Mouse (Mus musculus): ENCODE measurements around the gene Slc2a5. TPM values are rescaled to one million over a fixed set of nuclear protein-coding genes. Genes with fewer than 3 reads are reported as not detected.

The Slc2a5 gene
- polyA plus RNA-seq, 1 experiment from 2014 or later, result 2.2 TPM

DNA sequence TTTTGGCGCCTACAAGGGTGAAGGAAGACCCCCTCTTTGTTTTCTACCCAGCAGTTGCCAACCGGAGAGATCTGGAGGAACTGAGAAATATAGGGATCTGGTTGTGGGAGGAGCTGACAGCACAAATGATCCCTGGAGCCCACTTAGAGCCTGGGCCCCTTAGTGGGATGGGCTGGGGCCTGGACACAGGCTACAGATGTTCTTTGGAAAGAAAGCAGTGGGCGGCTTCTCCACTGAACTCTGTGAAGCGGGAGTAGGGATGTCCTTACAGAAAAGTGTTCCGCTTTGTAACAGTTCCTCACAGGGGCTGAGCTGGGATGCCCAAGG, 24.7 kb upstream of the Slc2a5 start:
- no peaks in the 10 kb centered on the region for H3K36me3 ChIP-seq (ENCODE audit: control insufficient read depth, insufficient read depth, low read length)
- 27% methylated on average over 5 of the region's 5 CpGs for WGBS
- no peaks in the 10 kb centered on the region for H3K9me3 ChIP-seq (ENCODE audit: control insufficient read depth, low read length)
- no peak overlapping the region for H3K27ac ChIP-seq (ENCODE audit: low read depth, low read length)
- 0 out of 2 replicates have a peak, but pooled peaks cover 3% of the 10 kb centered on the region for H3K27me3 ChIP-seq (ENCODE audit: control insufficient read depth, insufficient read depth, low read length)
- no peak for ATAC-seq (ENCODE audit: low FRiP score, low TSS enrichment)
- no peak overlapping the region for H3K9ac ChIP-seq (ENCODE audit: low read depth, low read length)
- H3K4me2 ChIP-seq (replicated peaks; ENCODE audit: low read depth, low read length), result no peak overlapping the region
- peaks cover 15% of the 10 kb centered on the region; the same call in 1 of the 2 replicates for H3K4me1 ChIP-seq (ENCODE audit: control insufficient read depth, insufficient read depth, low read length)
- H3K4me3 ChIP-seq (ENCODE audit: low read length), result no peak overlapping the region

DNA sequence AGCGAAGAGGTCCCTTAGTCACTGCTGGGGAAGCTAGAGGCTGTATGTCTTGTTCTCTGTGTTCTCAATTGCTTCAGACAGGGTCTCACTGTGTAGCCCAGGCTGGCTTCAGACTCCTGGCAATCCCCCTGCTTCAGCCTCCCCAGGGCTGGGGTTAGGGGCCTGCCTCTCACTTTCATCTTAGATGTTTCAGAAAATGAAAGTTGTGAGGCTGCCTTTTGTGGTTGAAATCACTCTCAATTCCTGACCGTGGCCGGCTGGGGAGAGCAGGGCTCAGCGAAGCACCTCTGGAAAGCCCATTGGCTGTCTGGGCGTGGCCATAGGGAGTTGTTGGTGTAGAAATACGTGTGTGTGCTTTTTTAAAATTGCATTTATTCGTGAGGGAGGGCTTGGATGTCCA, 22.8 kb upstream of the Slc2a5 start:
- Histone ChIP-seq H3K9me3 (ENCODE audit: control insufficient read depth, low read length) (no peaks in the 10 kb centered on the region), H3K27me3 (ENCODE audit: control insufficient read depth, insufficient read depth, low read length) (0 out of 2 replicates have a peak, but pooled peaks cover 7% of the 10 kb centered on the region), H3K4me3 (ENCODE audit: low read length) (no peak overlapping the region), H3K9ac (ENCODE audit: low read depth, low read length) (no peak overlapping the region), H3K4me1 (ENCODE audit: control insufficient read depth, insufficient read depth, low read length) (peaks cover 15% of the 10 kb centered on the region; the same call in 1 of the 2 replicates), H3K36me3 (ENCODE audit: control insufficient read depth, insufficient read depth, low read length) (no peaks in the 10 kb centered on the region), H3K27ac (ENCODE audit: low read depth, low read length) (no peak overlapping the region), H3K4me2 (replicated peaks; ENCODE audit: low read depth, low read length) (no peak overlapping the region)
- whole genome bisulfite sequencing, result 79% methylated on average over 7 of the region's 7 CpGs
- ATAC-seq (ENCODE audit: low FRiP score, low TSS enrichment), result no peak

DNA sequence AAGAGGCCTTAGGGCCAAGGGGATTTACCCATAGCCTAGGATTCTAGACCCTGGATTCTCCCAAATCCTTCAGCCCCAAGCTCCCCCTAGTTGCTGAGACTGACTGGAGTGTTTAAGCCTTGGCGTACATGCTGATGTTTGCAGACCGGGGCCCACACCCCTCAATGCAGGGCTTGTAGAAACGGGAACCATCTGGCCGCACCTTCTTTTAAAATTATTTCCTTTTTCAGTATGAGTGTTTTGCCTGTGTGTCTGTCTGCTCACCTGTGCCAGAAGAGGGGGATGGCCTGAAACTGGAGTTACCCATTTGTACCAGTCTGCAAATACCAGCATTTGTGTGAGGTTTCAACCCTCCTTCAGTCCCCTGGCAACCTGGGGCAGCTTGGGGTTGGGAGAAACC, 21.2 kb upstream of the Slc2a5 start:
- Histone ChIP-seq H3K4me2 (replicated peaks; ENCODE audit: low read depth, low read length) (no peak overlapping the region), H3K27me3 (ENCODE audit: control insufficient read depth, insufficient read depth, low read length) (0 out of 2 replicates have a peak, but pooled peaks cover 7% of the 10 kb centered on the region), H3K4me1 (ENCODE audit: control insufficient read depth, insufficient read depth, low read length) (peaks cover 15% of the 10 kb centered on the region; the same call in 1 of the 2 replicates), H3K36me3 (ENCODE audit: control insufficient read depth, insufficient read depth, low read length) (no peaks in the 10 kb centered on the region), H3K27ac (ENCODE audit: low read depth, low read length) (no peak overlapping the region), H3K9ac (ENCODE audit: low read depth, low read length) (no peak overlapping the region), H3K9me3 (ENCODE audit: control insufficient read depth, low read length) (no peaks in the 10 kb centered on the region), H3K4me3 (ENCODE audit: low read length) (no peak overlapping the region)
- ATAC-seq (ENCODE audit: low FRiP score, low TSS enrichment), result no peak
- WGBS, result 89% methylated on average over 4 of the region's 4 CpGs

DNA sequence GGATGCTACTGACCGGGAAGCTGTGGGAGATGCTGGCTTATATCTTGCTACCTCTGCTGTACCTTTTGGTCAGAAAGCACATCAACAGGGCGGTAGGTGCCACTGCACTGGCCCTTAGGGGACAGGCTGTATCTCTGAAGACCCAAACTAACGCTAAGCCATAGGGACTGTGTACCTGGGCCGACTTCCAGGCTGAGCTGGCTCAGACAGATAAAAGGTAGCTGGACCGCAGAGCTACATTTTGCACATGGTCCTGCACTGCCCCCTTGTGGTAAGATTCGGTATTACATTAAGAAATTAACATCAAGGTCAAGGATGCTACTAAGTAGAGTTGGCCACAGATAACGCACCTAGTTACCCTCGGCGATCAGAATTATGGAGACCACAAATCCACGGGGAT, 20.2 kb upstream of the Slc2a5 start:
- Histone ChIP-seq H3K9ac (ENCODE audit: low read depth, low read length) (no peak overlapping the region), H3K27me3 (ENCODE audit: control insufficient read depth, insufficient read depth, low read length) (0 out of 2 replicates have a peak, but pooled peaks cover 7% of the 10 kb centered on the region), H3K9me3 (ENCODE audit: control insufficient read depth, low read length) (no peaks in the 10 kb centered on the region), H3K4me2 (replicated peaks; ENCODE audit: low read depth, low read length) (no peak overlapping the region), H3K4me3 (ENCODE audit: low read length) (no peak overlapping the region), H3K4me1 (ENCODE audit: control insufficient read depth, insufficient read depth, low read length) (peaks cover 11% of the 10 kb centered on the region; the same call in 1 of the 2 replicates), H3K36me3 (ENCODE audit: control insufficient read depth, insufficient read depth, low read length) (no peaks in the 10 kb centered on the region), H3K27ac (ENCODE audit: low read depth, low read length) (no peak overlapping the region)
- peak; percentile 70 for ATAC-seq (ENCODE audit: low FRiP score, low TSS enrichment)
- 18% methylated on average over 10 of the region's 10 CpGs for WGBS

DNA sequence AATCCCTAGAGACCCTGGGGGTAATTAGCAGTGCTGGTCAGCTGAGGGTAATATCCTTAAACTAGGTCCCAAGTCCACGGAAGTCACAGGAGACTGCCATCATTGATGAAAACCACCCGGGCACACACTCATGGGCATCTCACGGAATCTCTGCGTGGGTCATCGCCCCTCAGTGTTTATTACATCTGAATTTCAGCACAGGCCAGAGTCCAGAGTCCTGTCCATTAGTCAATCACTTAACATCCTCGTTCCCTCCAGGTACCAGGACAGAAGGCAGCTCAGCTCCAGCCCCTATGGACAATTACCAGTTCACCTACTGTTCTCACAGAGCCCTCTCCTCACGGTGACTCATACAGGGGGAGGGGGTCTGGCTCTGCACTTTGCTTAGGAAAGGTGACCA, 16.3 kb upstream of the Slc2a5 start:
- no peak overlapping the region for H3K9ac ChIP-seq (ENCODE audit: low read depth, low read length)
- no peak for ATAC-seq (ENCODE audit: low FRiP score, low TSS enrichment)
- WGBS, result 74% methylated on average over 7 of the region's 7 CpGs
- no peak overlapping the region for H3K4me2 ChIP-seq (replicated peaks; ENCODE audit: low read depth, low read length)
- H3K36me3 ChIP-seq (ENCODE audit: control insufficient read depth, insufficient read depth, low read length), result no peaks in the 10 kb centered on the region
- H3K4me1 ChIP-seq (ENCODE audit: control insufficient read depth, insufficient read depth, low read length), result no peaks in the 10 kb centered on the region
- H3K27ac ChIP-seq (ENCODE audit: low read depth, low read length), result no peak overlapping the region
- H3K4me3 ChIP-seq (ENCODE audit: low read length), result no peak overlapping the region
- H3K9me3 ChIP-seq (ENCODE audit: control insufficient read depth, low read length), result no peaks in the 10 kb centered on the region
- 0 out of 2 replicates have a peak, but pooled peaks cover 7% of the 10 kb centered on the region for H3K27me3 ChIP-seq (ENCODE audit: control insufficient read depth, insufficient read depth, low read length)

DNA sequence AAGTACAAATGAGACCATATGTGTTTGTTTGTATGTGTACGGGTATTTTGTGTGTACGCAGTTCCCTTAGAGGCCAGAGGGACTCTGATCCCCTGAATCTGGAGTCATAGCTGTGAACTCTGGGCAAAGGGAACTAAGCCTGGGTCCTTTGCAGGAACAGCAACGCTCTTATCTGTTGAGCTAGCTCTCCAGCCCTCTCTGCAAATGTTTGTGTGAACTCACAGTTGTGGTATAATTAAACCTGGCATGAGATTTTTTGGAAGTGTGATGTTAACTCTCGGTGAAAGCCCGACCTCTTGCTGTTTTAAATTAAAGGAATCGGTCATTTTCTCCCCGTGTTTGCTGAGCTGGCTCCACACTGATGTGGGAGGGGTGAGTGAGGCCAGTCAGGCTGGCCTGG, 13.4 kb upstream of the Slc2a5 start:
- Histone ChIP-seq H3K4me3 (ENCODE audit: low read length) (no peak overlapping the region), H3K4me1 (ENCODE audit: control insufficient read depth, insufficient read depth, low read length) (no peaks in the 10 kb centered on the region), H3K36me3 (ENCODE audit: control insufficient read depth, insufficient read depth, low read length) (no peaks in the 10 kb centered on the region), H3K4me2 (replicated peaks; ENCODE audit: low read depth, low read length) (no peak overlapping the region), H3K27me3 (ENCODE audit: control insufficient read depth, insufficient read depth, low read length) (0 out of 2 replicates have a peak, but pooled peaks cover 3% of the 10 kb centered on the region), H3K9me3 (ENCODE audit: control insufficient read depth, low read length) (no peaks in the 10 kb centered on the region), H3K9ac (ENCODE audit: low read depth, low read length) (no peak overlapping the region), H3K27ac (ENCODE audit: low read depth, low read length) (no peak overlapping the region)
- WGBS, result 58% methylated on average over 7 of the region's 7 CpGs
- no peak for ATAC-seq (ENCODE audit: low FRiP score, low TSS enrichment)

DNA sequence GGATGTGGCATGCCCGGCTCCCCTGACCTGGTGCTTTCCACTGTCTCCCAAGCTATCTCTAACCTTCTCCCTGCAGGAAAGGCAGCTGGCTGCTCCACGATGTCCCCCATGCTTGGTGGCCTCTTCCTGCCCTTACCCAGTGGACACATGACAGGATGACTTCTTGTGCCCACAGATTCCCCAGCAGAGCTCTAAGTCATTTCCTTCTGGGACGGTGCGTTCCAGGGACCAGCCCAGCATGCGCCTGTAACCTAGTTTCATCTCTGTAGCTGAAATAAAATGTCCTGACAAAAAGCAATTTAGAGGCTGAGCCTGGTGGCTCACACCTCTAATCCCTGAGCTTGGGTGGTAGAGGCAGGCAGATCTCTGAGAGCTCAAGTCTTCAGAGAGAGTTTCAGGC, 12.4 kb upstream of the Slc2a5 start:
- Histone ChIP-seq H3K9ac (ENCODE audit: low read depth, low read length) (no peak overlapping the region), H3K9me3 (ENCODE audit: control insufficient read depth, low read length) (no peaks in the 10 kb centered on the region), H3K4me3 (ENCODE audit: low read length) (no peak overlapping the region), H3K36me3 (ENCODE audit: control insufficient read depth, insufficient read depth, low read length) (no peaks in the 10 kb centered on the region), H3K4me1 (ENCODE audit: control insufficient read depth, insufficient read depth, low read length) (no peaks in the 10 kb centered on the region), H3K27ac (ENCODE audit: low read depth, low read length) (no peak overlapping the region), H3K4me2 (replicated peaks; ENCODE audit: low read depth, low read length) (no peak overlapping the region), H3K27me3 (ENCODE audit: control insufficient read depth, insufficient read depth, low read length) (no peaks in the 10 kb centered on the region)
- ATAC-seq (ENCODE audit: low FRiP score, low TSS enrichment), result no peak; the same call in 1 of the 2 replicates
- 68% methylated on average over 5 of the region's 5 CpGs for WGBS

DNA sequence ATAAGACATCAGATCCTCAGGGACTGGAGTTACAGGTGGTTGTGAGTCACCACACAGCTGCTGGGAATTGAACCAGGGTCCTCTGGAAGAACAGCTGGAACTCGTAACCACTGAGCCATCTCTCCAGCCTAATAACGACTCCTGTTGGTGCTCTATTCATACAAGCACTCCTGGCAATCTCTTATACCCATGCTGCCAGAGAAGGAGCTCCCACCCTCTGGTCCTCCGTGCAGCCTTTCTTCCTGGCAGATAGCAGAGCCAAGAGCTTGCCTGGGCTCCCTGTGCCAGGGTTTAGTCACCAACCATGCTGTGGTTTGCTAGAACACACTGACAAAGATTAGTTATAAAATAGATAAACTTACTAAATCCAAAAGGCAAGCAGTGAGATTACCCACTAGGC, 9.4 kb upstream of the Slc2a5 start:
- WGBS, result 66% methylated on average over 3 of the region's 3 CpGs
- Histone ChIP-seq H3K27me3 (ENCODE audit: control insufficient read depth, insufficient read depth, low read length) (no peaks in the 10 kb centered on the region), H3K4me2 (replicated peaks; ENCODE audit: low read depth, low read length) (no peak overlapping the region), H3K27ac (ENCODE audit: low read depth, low read length) (no peak overlapping the region), H3K36me3 (ENCODE audit: control insufficient read depth, insufficient read depth, low read length) (no peaks in the 10 kb centered on the region), H3K9ac (ENCODE audit: low read depth, low read length) (no peak overlapping the region), H3K4me1 (ENCODE audit: control insufficient read depth, insufficient read depth, low read length) (no peaks in the 10 kb centered on the region), H3K9me3 (ENCODE audit: control insufficient read depth, low read length) (no peaks in the 10 kb centered on the region), H3K4me3 (ENCODE audit: low read length) (no peak overlapping the region)
- ATAC-seq (ENCODE audit: low FRiP score, low TSS enrichment), result no peak

DNA sequence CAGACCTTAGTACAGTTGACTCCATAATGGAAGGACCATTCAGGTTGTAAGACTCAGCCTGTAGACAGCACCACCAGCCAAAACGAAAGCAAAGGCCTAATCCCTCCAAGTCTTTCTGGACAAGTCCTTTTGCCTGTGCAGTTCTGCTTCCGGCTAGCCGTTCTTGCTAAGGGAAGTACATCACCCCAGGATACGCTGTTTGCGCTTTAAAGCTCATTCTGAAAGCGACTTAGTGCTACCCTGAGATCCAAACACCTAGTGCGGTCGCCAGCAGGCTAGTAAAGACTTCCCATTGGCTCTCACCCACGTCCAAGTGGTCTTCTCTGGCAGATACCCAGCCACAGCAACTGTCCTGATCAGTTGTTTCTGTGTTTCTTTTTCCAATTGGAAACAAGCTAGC, 8.7 kb upstream of the Slc2a5 start:
- no peaks in the 10 kb centered on the region for H3K27me3 ChIP-seq (ENCODE audit: control insufficient read depth, insufficient read depth, low read length)
- H3K36me3 ChIP-seq (ENCODE audit: control insufficient read depth, insufficient read depth, low read length), result no peaks in the 10 kb centered on the region
- H3K4me1 ChIP-seq (ENCODE audit: control insufficient read depth, insufficient read depth, low read length), result no peaks in the 10 kb centered on the region
- H3K27ac ChIP-seq (ENCODE audit: low read depth, low read length), result no peak overlapping the region
- no peak overlapping the region for H3K9ac ChIP-seq (ENCODE audit: low read depth, low read length)
- ATAC-seq (ENCODE audit: low FRiP score, low TSS enrichment), result no peak
- 81% methylated on average over 9 of the region's 9 CpGs for whole genome bisulfite sequencing
- H3K9me3 ChIP-seq (ENCODE audit: control insufficient read depth, low read length), result no peaks in the 10 kb centered on the region
- H3K4me3 ChIP-seq (ENCODE audit: low read length), result no peak overlapping the region
- no peak overlapping the region for H3K4me2 ChIP-seq (replicated peaks; ENCODE audit: low read depth, low read length)

Data from kidney, embryonic 14.5 days (tissue).